ENCODE assay signal across 8 mouse cellular contexts in genomic region chr5:36323526-36323925, GRCm38 (mm10).
A peak's percentile ranks its signal among the peaks of the same experiment; 100 is the strongest.
DNase-seq lines count a peak whose midpoint lies in the region; ATAC-seq and TF ChIP-seq lines count a peak whose summit lies in the region.

No protein-coding gene starts in this region.

- H3K9ac ChIP-seq in limb, embryonic 14.5 days (ENCODE audit: low read depth, low read length, severe bottlenecking): no peak overlapping the region
- no peak overlapping the region for H3K9ac ChIP-seq in midbrain, postnatal 0 days (replicated peaks; ENCODE audit: low read length, poor library complexity, severe bottlenecking)

- H3K4me1 ChIP-seq in embryonic facial prominence, embryonic 10.5 days: peaks cover 44% of the 10 kb centered on the region
- H3K4me1 ChIP-seq in limb, embryonic 14.5 days (ENCODE audit: control insufficient read depth, insufficient read depth, low read length): peaks cover 28% of the 10 kb centered on the region
- H3K4me1 ChIP-seq in midbrain, postnatal 0 days (ENCODE audit: insufficient read depth, low read length): no peaks in the 10 kb centered on the region; the same call in 1 of the 2 replicates

- WGBS in embryonic facial prominence, embryonic 10.5 days: 5% methylated on average over 2 of the region's 2 CpGs
- 5% methylated on average over 2 of the region's 2 CpGs for WGBS in limb, embryonic 14.5 days
- WGBS in midbrain, postnatal 0 days: 13% methylated on average over 2 of the region's 2 CpGs

- H3K27me3 ChIP-seq in embryonic facial prominence, embryonic 10.5 days (replicated peaks; ENCODE audit: low read depth, poor library complexity, severe bottlenecking): no peaks in the 10 kb centered on the region
- no peaks in the 10 kb centered on the region for H3K27me3 ChIP-seq in limb, embryonic 14.5 days (ENCODE audit: control insufficient read depth, insufficient read depth, low read length)
- H3K27me3 ChIP-seq in midbrain, postnatal 0 days (ENCODE audit: insufficient read depth, low read length): no peaks in the 10 kb centered on the region

- no peaks in the 10 kb centered on the region for H3K9me3 ChIP-seq in embryonic facial prominence, embryonic 10.5 days
- H3K9me3 ChIP-seq in limb, embryonic 14.5 days (ENCODE audit: control insufficient read depth, low read length): no peaks in the 10 kb centered on the region
- H3K9me3 ChIP-seq in midbrain, postnatal 0 days (ENCODE audit: low read length): no peaks in the 10 kb centered on the region

- TF ChIP-seq POLR2A in limb, embryonic 14.5 days (IDR thresholded peaks at IDR 0.05; ENCODE audit: borderline replicate concordance, extremely low read depth, insufficient read depth, insufficient read length): no peak

- DNase-seq in cerebellum, adult 11 months: peak; percentile 24
- DNase-seq in embryonic facial prominence, embryonic 10.5 days (ENCODE audit: low spot score): peak; percentile 85
- DNase-seq in heart, adult 8-10 months (ENCODE audit: low spot score): peak; percentile 68
- DNase-seq in kidney, adult 18-20 months: peak; percentile 85
- peak; percentile 63 for DNase-seq in limb, embryonic 14.5 days (ENCODE audit: low spot score)
- DNase-seq in midbrain, postnatal 0 days (ENCODE audit: low spot score): peak; percentile 72
- peak; percentile 47 to 79 for DNase-seq in spleen, postnatal 10 days (ENCODE audit: low spot score in 2 of 2)

- peak; percentile 75 for TF ChIP-seq CTCF in midbrain, postnatal 0 days (IDR thresholded peaks at IDR 0.05)

- no peak for ATAC-seq in cerebellum, adult (ENCODE audit: insufficient number of reproducible peaks, low FRiP score, low TSS enrichment)
- peak; percentile 81; the same call in 1 of the 2 replicates for ATAC-seq in limb, embryonic 14.5 days (ENCODE audit: low FRiP score, low read depth)
- peak; percentile 62 for ATAC-seq in midbrain, postnatal 0 days (ENCODE audit: low FRiP score)

- no peak overlapping the region for H3K4me2 ChIP-seq in limb, embryonic 14.5 days (replicated peaks; ENCODE audit: low read depth, low read length, severe bottlenecking)
- no peak overlapping the region for H3K4me2 ChIP-seq in midbrain, postnatal 0 days (ENCODE audit: low read depth, low read length, poor library complexity, severe bottlenecking)

- no peaks in the 10 kb centered on the region for H3K36me3 ChIP-seq in embryonic facial prominence, embryonic 10.5 days (replicated peaks)
- no peaks in the 10 kb centered on the region for H3K36me3 ChIP-seq in limb, embryonic 14.5 days (ENCODE audit: control insufficient read depth, insufficient read depth, low read length)
- H3K36me3 ChIP-seq in midbrain, postnatal 0 days (ENCODE audit: insufficient read depth, low read length): no peaks in the 10 kb centered on the region

- H3K27ac ChIP-seq in embryonic facial prominence, embryonic 10.5 days (replicated peaks): peak overlapping the region; percentile 75
- H3K27ac ChIP-seq in limb, embryonic 14.5 days (replicated peaks; ENCODE audit: low read depth, low read length): no peak overlapping the region
- no peak overlapping the region for H3K27ac ChIP-seq in midbrain, postnatal 0 days (ENCODE audit: low read depth, low read length)

- H3K4me3 ChIP-seq in embryonic facial prominence, embryonic 10.5 days: no peak overlapping the region
- no peak overlapping the region for H3K4me3 ChIP-seq in limb, embryonic 14.5 days (replicated peaks; ENCODE audit: low read length)
- H3K4me3 ChIP-seq in midbrain, postnatal 0 days (ENCODE audit: low read depth, low read length): no peak overlapping the region

Comparison
In these comparisons a context has a peak if more than half of its experiments do, and no peak if none do; other contexts are left out.
1. DNase-seq: peak in every context shown above with its lines; median percentile 85 in embryonic facial prominence, embryonic 10.5 days; 85 in kidney, adult 18-20 months; 72 in midbrain, postnatal 0 days; 68 in heart, adult 8-10 months; 63 in limb, embryonic 14.5 days; 63 in spleen, postnatal 10 days; 24 in cerebellum, adult 11 months.